Mouse (Mus musculus) embryo, embryonic 10 days (tissue): Measurements from ENCODE around the gene Kif2b.

Experiments
- DNase-seq: peaks from one replicate; pipeline ENCODE4 v3.0.0-alpha.2; 2015; ENCODE audit warnings: low spot score

The Kif2b gene

DNA sequence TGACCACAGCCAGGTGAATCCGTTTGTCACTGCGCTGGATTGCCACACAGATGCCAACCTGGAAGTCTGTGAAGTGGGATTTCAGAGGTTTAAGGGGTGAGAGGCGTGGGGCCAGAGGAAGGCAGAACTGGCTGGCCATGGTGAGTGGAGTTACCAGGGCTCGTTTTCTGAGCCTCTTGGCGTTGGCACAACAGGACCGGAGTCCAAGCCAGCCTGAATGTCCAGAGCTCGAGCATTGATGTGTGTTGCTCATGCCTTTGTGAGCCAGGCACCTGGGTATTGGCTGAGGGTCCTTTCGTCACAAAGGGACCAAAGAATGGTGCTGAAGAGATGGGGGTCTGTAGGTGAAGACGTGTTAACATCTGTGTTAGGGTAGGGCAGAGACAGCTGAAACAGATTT, at the start of gene Kif2b:
Kif2b (minus strand) TSS at position 242 of the 400 bp plus-strand sequence.
- DNase-seq: no peak

DNA sequence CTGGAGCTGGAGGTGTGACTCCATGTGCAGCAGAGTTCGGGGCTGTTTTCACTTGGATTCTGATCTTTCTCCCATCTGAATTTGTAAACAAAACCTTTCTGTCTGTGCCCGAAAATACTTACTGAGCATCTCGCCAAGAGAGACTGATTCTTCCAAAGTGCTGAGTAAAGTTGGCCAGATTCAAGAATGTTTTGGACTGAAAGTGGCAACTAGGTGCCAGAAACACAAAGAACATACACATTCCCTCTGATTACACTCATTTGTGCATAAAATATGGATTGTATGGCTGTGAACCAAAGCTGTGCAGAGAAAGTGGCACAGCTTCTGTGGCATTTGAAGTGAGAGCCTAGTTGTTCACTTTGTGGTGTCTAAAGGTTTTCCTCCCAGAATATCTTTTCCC, 15.7 kb upstream of the Kif2b start:
- DNase-seq: no peak

DNA sequence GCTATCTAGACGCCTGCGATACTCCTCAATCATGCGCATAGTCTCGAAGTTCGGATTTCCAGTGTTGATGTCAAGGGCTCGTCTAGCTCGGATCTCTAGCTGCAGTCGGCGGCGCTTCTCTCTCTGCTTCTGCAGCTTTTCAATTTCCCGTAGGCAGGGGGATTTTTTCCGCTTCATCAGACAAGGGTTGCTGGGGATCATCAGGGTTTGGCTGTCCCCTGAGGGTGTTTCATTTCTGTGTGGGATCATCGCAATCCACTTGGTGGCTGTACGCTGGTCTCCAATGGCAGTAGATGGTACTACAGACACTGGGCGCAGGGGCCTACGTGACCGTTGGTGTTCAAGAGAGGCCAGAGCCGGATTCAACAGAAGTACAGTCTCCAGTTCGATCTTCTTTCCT, 502 bp downstream of the Kif2b start:
- DNase-seq: no peak

DNA sequence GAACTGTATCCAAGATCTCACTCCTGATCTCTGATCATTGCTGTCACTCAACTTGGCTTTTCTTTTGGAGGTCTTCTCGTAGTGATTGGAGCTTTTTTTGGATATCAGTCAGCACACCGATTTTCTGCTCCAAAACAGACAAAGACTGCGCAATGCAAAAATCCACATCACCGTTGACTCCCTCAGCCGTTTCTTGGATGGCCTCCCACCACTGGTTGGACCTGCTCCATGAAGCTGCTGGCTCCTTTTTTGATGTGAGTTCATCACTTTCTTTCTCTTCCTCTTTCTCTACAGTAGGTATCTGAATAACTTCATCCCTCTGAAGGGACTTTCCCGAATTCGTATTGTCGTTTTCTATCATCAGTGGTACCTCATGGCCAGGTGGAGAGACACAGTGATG, 2.0 kb downstream of the Kif2b start:
- DNase-seq: no peak

DNA sequence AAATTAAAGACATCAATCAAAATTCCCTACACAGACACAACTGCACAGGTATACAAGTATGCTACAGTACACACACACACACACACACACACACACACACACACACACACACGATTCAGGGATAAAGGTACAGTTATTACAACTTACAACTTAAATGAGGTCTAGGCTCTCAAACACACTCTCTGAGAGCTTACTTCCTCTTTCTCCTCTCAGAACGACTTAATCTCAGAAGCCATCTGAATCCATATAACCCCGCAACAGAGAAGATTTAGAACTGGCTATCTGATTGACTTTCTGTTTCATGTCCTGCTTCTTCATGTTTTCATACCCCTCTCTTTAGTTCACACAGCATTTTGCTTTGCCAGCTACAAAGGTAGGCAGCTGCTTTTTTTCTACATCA, 2.9 kb downstream of the Kif2b start:
- DNase-seq: no peak

DNA sequence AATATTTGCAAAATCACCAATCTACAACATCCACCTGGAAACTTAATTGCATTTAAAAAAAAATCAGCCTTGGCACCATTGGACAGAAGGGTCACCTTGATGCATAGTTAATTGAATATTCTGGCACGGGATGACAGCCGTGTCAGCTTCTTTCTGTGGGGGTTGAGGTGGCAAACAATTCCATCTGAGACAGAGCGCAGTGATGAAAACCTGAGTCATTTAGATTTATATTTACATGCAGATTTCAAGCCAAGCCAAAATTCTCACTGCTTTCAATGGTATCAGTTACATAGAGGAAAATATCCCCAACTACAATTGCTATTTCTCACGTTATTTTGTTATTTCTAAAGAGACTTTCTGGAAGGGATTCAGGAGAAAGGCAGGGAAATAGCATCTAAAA, 46.6 kb downstream of the Kif2b start:
- no peak for DNase-seq
